Mouse (Mus musculus): ENCODE data around the gene Trip6. TPM values are rescaled to one million over a fixed set of nuclear protein-coding genes. Genes with fewer than 3 reads are reported as not detected.
A peak's percentile ranks its signal among the peaks of the same experiment; 100 is the strongest.

The Trip6 gene
- 81.6 and 86.9 TPM in 2 replicates for polyA plus RNA-seq (2016; fragmentation: Nextera tagmentation; extraction: Ambion mirVana)

GRCm38 (mm10) chr5:137314193-137315083, at the start of gene Trip6:
Gene Trip6 (minus strand): TSS chr5:137314404.
- Histone ChIP-seq H3K4me2 (peak within 1 kb of the TSS; percentile 96), H3K36me3 (peaks cover 51% of the 10 kb centered on the region), H3K9me3 (no peaks in the 10 kb centered on the region), H3K4me3 (replicated peaks) (peak within 1 kb of the TSS; percentile 76), H3K27me3 (no peaks in the 10 kb centered on the region), H3K27ac (peak within 1 kb of the TSS; percentile 97), H3K4me1 (replicated peaks) (peaks cover 36% of the 10 kb centered on the region), H3K9ac (replicated peaks) (peak within 1 kb of the TSS; percentile 91)
- ATAC-seq (ENCODE audit: insufficient number of reproducible peaks, insufficient read depth, low FRiP score, low TSS enrichment, low read depth), result peak; percentile 95
- WGBS, result 15% methylated on average over 30 of the region's 30 CpGs

GRCm38 (mm10) chr5:137358382-137358781, 44.2 kb upstream of the Trip6 start:
- Histone ChIP-seq H3K36me3 (peaks cover 97% of the 10 kb centered on the region), H3K27me3 (no peaks in the 10 kb centered on the region), H3K9me3 (no peaks in the 10 kb centered on the region), H3K4me1 (replicated peaks) (peaks cover 21% of the 10 kb centered on the region), H3K9ac (replicated peaks) (no peak overlapping the region), H3K4me3 (replicated peaks) (no peak overlapping the region), H3K27ac (no peak overlapping the region), H3K4me2 (no peak overlapping the region)
- ATAC-seq (ENCODE audit: insufficient number of reproducible peaks, insufficient read depth, low FRiP score, low TSS enrichment, low read depth), result no peak
- 42% methylated on average over 7 of the region's 7 CpGs for WGBS

- H3K4me2 ChIP-seq, result peak overlapping the region; percentile 92; the same call in 1 of the 2 replicates
- no peak overlapping the region for H3K4me3 ChIP-seq (replicated peaks)
- peaks cover 39% of the 10 kb centered on the region for H3K4me1 ChIP-seq (replicated peaks)
- 0 out of 2 replicates have a peak overlapping the region, but pooled peaks have one; percentile 27 for H3K9ac ChIP-seq (replicated peaks)
- WGBS, result 86% methylated on average over 17 of the region's 17 CpGs
- H3K27me3 ChIP-seq, result no peaks in the 10 kb centered on the region
- H3K27ac ChIP-seq, result no peak overlapping the region
- ATAC-seq (ENCODE audit: insufficient number of reproducible peaks, insufficient read depth, low FRiP score, low TSS enrichment, low read depth), result no peak
- peaks cover 56% of the 10 kb centered on the region for H3K36me3 ChIP-seq
- H3K9me3 ChIP-seq, result no peaks in the 10 kb centered on the region
Measured at GRCm38 (mm10) chr5:137354091-137354490, 39.9 kb upstream of the Trip6 start.

- peaks cover 38% of the 10 kb centered on the region for H3K36me3 ChIP-seq
- ATAC-seq (ENCODE audit: insufficient number of reproducible peaks, insufficient read depth, low FRiP score, low TSS enrichment, low read depth), result no peak
- WGBS, result 2% methylated on average over 16 of the region's 16 CpGs
Measured at GRCm38 (mm10) chr5:137352011-137352975, 38.1 kb upstream of the Trip6 start.

GRCm38 (mm10) chr5:137351394-137351793, 37.2 kb upstream of the Trip6 start:
- H3K9ac ChIP-seq (replicated peaks), result peak overlapping the region; percentile 97
- H3K27me3 ChIP-seq, result no peaks in the 10 kb centered on the region; the same call in 1 of the 2 replicates
- ATAC-seq (ENCODE audit: insufficient number of reproducible peaks, insufficient read depth, low FRiP score, low TSS enrichment, low read depth), result no peak
- WGBS, result 1% methylated on average over 4 of the region's 4 CpGs
- H3K4me2 ChIP-seq, result peak overlapping the region; percentile 92
- peak overlapping the region; percentile 99 for H3K27ac ChIP-seq
- H3K36me3 ChIP-seq, result peaks cover 31% of the 10 kb centered on the region
- peak overlapping the region; percentile 89 for H3K4me3 ChIP-seq (replicated peaks)
- peaks cover 62% of the 10 kb centered on the region for H3K4me1 ChIP-seq (replicated peaks)
- H3K9me3 ChIP-seq, result no peaks in the 10 kb centered on the region

More at GRCm38 (mm10) chr5:137352011-137352975, 38.1 kb upstream of the Trip6 start:
- Histone ChIP-seq H3K27ac (peak overlapping the region; percentile 99), H3K4me2 (peak overlapping the region; percentile 92), H3K4me1 (replicated peaks) (peaks cover 55% of the 10 kb centered on the region), H3K9ac (replicated peaks) (peak overlapping the region; percentile 97), H3K27me3 (no peaks in the 10 kb centered on the region; the same call in 1 of the 2 replicates), H3K4me3 (replicated peaks) (peak overlapping the region; percentile 89), H3K9me3 (no peaks in the 10 kb centered on the region)

GRCm38 (mm10) chr5:137351058-137351380, 36.8 kb upstream of the Trip6 start:
- WGBS, result 1% methylated on average over 8 of the region's 8 CpGs
- H3K27ac ChIP-seq, result peak overlapping the region; percentile 99
- peak overlapping the region; percentile 89 for H3K4me3 ChIP-seq (replicated peaks)
- H3K4me2 ChIP-seq, result peak overlapping the region; percentile 92
- peak overlapping the region; percentile 97 for H3K9ac ChIP-seq (replicated peaks)
- peaks cover 27% of the 10 kb centered on the region for H3K36me3 ChIP-seq
- no peaks in the 10 kb centered on the region for H3K9me3 ChIP-seq
- peaks cover 64% of the 10 kb centered on the region for H3K4me1 ChIP-seq (replicated peaks)
- H3K27me3 ChIP-seq, result no peaks in the 10 kb centered on the region; the same call in 1 of the 2 replicates
- ATAC-seq (ENCODE audit: insufficient number of reproducible peaks, insufficient read depth, low FRiP score, low TSS enrichment, low read depth), result no peak

DNA sequence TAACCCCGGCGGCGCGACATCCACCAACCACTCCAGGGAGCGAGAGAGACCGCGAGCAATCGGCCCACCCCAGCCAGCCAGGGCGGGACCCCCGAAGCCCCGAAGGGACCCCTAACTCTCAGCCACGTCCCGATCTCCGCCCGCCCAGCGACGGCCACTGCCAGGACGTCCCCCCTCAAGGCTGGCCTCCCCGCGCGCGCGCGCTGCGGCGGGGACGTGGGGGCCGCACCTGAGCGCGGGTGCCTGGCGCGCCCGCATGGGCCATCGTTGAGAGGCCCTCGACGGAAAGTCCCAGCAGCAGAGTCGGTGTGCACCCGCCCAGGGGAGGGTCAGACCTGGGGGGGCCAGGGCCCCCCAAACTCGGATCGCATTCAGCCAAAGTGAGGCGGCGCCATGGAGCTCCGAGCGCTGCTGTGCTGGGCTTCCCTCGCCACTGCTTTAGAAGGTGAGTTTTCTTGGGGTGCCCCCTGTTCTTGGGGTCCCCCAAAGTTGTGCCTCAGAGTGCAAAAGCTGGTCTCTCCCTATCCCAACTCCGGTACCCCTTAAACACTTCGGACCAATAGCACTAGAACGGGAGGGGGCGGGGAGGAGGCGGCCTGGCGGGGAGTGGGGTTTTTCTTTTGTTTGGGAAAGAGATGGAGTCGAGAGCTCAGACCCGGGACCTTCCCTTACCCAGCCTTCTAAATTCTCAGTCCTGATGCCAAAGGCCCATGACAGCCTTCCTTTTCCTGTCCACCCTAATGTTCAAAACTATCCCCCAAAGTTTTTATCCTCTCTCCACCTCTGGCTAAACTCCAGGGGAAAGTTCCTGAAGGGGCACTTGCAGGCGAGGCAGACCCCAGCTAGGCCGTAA, 36.2 kb upstream of the Trip6 start:
- no peaks in the 10 kb centered on the region for H3K9me3 ChIP-seq
- peak overlapping the region; percentile 92 for H3K4me2 ChIP-seq
- H3K27ac ChIP-seq, result peak overlapping the region; percentile 99
- ATAC-seq (ENCODE audit: insufficient number of reproducible peaks, insufficient read depth, low FRiP score, low TSS enrichment, low read depth), result peak; percentile 58
- WGBS, result under 1% methylated on average over 55 of the region's 55 CpGs
- peaks cover 70% of the 10 kb centered on the region for H3K4me1 ChIP-seq (replicated peaks)
- H3K27me3 ChIP-seq, result no peaks in the 10 kb centered on the region; the same call in 1 of the 2 replicates
- peak overlapping the region; percentile 89 for H3K4me3 ChIP-seq (replicated peaks)
- peak overlapping the region; percentile 97 for H3K9ac ChIP-seq (replicated peaks)
- peaks cover 21% of the 10 kb centered on the region for H3K36me3 ChIP-seq

- no peaks in the 10 kb centered on the region; the same call in 1 of the 2 replicates for H3K27me3 ChIP-seq
- H3K27ac ChIP-seq, result peak within 1 kb of the TSS; percentile 99
- ATAC-seq (ENCODE audit: insufficient number of reproducible peaks, insufficient read depth, low FRiP score, low TSS enrichment, low read depth), result peak; percentile 95
- under 1% methylated on average over 31 of the region's 32 CpGs for WGBS
- H3K4me1 ChIP-seq (replicated peaks), result peaks cover 67% of the 10 kb centered on the region
- H3K36me3 ChIP-seq, result peaks cover 13% of the 10 kb centered on the region
- H3K9ac ChIP-seq (replicated peaks), result peak within 1 kb of the TSS; percentile 97
- H3K9me3 ChIP-seq, result no peaks in the 10 kb centered on the region
- peak within 1 kb of the TSS; percentile 92 for H3K4me2 ChIP-seq
- H3K4me3 ChIP-seq (replicated peaks), result peak within 1 kb of the TSS; percentile 89
Measured at GRCm38 (mm10) chr5:137349384-137350204, 35.4 kb upstream of the Trip6 start, which contains the start of gene Ephb4. Gene Ephb4 (plus strand): TSS chr5:137350109.

DNA sequence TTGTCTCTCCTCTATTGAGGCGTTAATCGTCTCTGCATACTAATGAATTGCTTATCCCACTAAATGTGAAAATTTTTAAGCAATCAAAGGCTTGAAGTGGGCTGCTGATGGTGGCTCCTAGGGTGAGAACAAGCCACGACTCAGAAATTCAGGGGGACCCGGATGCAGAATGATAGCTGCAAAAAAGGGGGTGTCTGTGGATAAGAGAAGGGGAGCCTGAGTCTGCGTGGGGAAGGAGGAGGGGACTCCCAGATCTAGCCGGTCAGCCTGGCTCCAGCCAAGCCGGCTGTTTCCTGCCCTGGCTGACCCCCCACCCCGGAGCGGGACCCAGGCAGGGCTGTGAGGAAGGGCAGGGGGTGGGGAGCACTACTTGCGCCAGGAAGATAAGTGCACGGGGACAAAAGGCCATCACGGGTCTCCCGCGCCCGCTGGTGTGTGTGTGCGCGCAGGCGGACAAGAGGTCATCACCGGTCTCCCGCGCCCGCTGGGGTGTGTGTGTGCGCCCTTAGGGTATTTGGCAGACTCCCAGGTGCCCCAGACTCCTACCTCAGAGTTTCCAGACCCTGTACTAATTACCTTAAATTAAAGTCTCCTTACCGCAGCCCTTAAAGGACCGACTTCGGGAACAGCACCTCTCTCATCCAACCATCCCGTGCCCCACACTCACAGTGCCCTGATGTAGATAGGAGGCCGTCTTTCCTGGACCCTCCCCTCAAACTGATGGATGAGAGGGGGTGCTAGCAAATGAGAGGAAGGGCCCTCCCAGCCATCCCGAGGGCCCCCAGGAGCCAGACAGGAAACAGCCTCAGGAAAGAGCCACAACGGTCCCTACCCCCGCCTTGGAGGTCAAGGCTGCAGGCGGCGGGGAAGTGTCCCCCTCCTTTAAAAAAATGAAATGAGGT, 34.5 kb upstream of the Trip6 start:
- Histone ChIP-seq H3K4me1 (replicated peaks) (peaks cover 60% of the 10 kb centered on the region), H3K9me3 (no peaks in the 10 kb centered on the region), H3K4me2 (peak overlapping the region; percentile 92), H3K36me3 (peaks cover 4% of the 10 kb centered on the region), H3K4me3 (replicated peaks) (peak overlapping the region; percentile 89), H3K27ac (peak overlapping the region; percentile 99), H3K9ac (replicated peaks) (peak overlapping the region; percentile 97), H3K27me3 (no peaks in the 10 kb centered on the region; the same call in 1 of the 2 replicates)
- no peak for ATAC-seq (ENCODE audit: insufficient number of reproducible peaks, insufficient read depth, low FRiP score, low TSS enrichment, low read depth)
- WGBS, result under 1% methylated on average over 33 of the region's 33 CpGs

Data from limb, embryonic 12.5 days (tissue).